Mouse (Mus musculus): Measurements from ENCODE around the gene 4430402I18Rik. TPM values are rescaled to one million over a fixed set of nuclear protein-coding genes. Genes with fewer than 3 reads are reported as not detected.

The 4430402I18Rik gene
- polyA plus RNA-seq, 1 experiment: 1.5 TPM

DNA sequence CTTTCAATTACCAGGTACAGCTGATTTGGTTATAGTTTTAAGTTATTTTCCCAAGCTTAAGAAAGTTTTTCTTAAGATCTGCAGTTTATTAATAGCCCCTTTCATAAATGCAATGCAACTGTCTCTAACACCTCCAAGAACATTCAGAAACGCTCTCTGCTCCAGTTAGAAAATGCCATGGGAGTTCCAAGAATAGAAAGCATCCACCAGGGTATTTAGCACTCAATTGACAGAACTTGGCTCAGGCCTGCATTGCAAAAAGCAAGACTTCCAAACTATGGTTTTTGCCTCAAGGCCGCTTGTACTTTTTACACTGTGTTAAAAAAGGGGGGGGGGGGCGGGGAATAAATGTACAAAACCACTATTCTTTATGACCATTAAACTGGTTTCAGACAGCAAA is 4.5 kb downstream of the 4430402I18Rik start:
- Histone ChIP-seq H3K27me3 (ENCODE audit: control insufficient read depth, insufficient read depth, low read length) (no peaks in the 10 kb centered on the region), H3K27ac (ENCODE audit: control insufficient read depth, insufficient read depth, low read length) (no peak overlapping the region), H3K4me3 (ENCODE audit: control insufficient read depth, insufficient read depth, low read length) (no peak overlapping the region), H3K36me3 (ENCODE audit: control insufficient read depth, insufficient read depth, low read length) (no peaks in the 10 kb centered on the region), H3K4me1 (replicated peaks; ENCODE audit: control insufficient read depth, insufficient read depth, low read length) (peaks cover 6% of the 10 kb centered on the region)
- DNase-seq: no peak
- TF ChIP-seq POLR2A (IDR thresholded peaks at IDR 0.05; ENCODE audit: control insufficient read depth, extremely low read depth, insufficient read depth, low read length, poor library complexity) (no peak), CTCF (IDR thresholded peaks at IDR 0.05; ENCODE audit: borderline replicate concordance, control insufficient read depth, extremely low read depth, insufficient read depth, low read length, poor library complexity) (no peak)
- 65% methylated on average over 3 of the region's 3 CpGs for WGBS

DNA sequence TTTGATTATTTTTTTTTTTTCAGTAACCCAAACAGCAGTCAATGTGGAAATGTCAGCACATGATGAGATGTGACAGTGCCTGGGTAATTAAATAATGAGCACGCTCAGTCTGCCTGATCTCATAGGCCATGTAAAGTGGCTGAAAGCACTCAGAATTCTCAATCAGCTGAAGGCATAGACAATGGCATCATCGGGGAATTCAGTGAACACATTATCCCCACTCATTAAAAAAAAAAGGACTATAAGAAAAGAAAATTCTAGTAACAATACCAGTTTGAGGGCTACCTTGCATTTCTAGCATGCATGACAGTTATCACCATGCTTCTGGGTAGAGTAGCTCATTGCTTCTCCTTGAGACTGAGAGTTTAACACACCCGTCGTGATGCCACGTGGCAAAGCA is 16.3 kb downstream of the 4430402I18Rik start:
- WGBS: 95% methylated on average over 5 of the region's 5 CpGs
- TF ChIP-seq POLR2A (IDR thresholded peaks at IDR 0.05; ENCODE audit: control insufficient read depth, extremely low read depth, insufficient read depth, low read length, poor library complexity) (no peak), CTCF (IDR thresholded peaks at IDR 0.05; ENCODE audit: borderline replicate concordance, control insufficient read depth, extremely low read depth, insufficient read depth, low read length, poor library complexity) (no peak)
- no peak overlapping the region for H3K4me3 ChIP-seq (ENCODE audit: control insufficient read depth, insufficient read depth, low read length)

DNA sequence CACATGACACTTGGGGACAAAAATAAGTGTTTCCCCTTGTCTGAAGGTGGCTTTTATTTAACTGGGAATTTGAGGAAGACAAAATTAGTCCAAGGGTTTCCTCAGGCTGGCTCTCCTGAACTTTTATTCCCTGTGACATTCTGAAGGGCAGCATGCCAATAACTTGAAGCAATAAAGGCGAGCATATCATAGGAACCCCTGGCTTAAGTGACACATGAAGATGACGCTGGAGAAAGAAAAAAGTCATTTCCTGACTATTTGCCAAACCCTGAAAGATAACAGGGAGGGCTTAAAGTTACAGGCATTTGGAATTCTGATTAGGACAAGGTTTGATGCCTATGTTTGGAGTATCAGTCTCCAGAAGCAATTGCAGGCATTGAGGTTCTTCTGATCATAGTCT is 20.3 kb downstream of the 4430402I18Rik start:
- H3K27me3 ChIP-seq (ENCODE audit: control insufficient read depth, insufficient read depth, low read length): no peaks in the 10 kb centered on the region
- H3K4me1 ChIP-seq (replicated peaks; ENCODE audit: control insufficient read depth, insufficient read depth, low read length): no peaks in the 10 kb centered on the region
- no peak overlapping the region for H3K4me3 ChIP-seq (ENCODE audit: control insufficient read depth, insufficient read depth, low read length)
- no peak overlapping the region for H3K27ac ChIP-seq (ENCODE audit: control insufficient read depth, insufficient read depth, low read length)
- WGBS: 70% methylated on average over 2 of the region's 2 CpGs
- no peak for DNase-seq
- no peaks in the 10 kb centered on the region for H3K36me3 ChIP-seq (ENCODE audit: control insufficient read depth, insufficient read depth, low read length)
- TF ChIP-seq CTCF (IDR thresholded peaks at IDR 0.05; ENCODE audit: borderline replicate concordance, control insufficient read depth, extremely low read depth, insufficient read depth, low read length, poor library complexity): no peak
- no peak for TF ChIP-seq POLR2A (IDR thresholded peaks at IDR 0.05; ENCODE audit: control insufficient read depth, extremely low read depth, insufficient read depth, low read length, poor library complexity)

More for the DNA sequence above, 16.3 kb downstream of the 4430402I18Rik start:
- Histone ChIP-seq H3K36me3 (ENCODE audit: control insufficient read depth, insufficient read depth, low read length) (no peaks in the 10 kb centered on the region), H3K27ac (ENCODE audit: control insufficient read depth, insufficient read depth, low read length) (no peak overlapping the region), H3K27me3 (ENCODE audit: control insufficient read depth, insufficient read depth, low read length) (no peaks in the 10 kb centered on the region), H3K4me1 (replicated peaks; ENCODE audit: control insufficient read depth, insufficient read depth, low read length) (no peaks in the 10 kb centered on the region)
- no peak for DNase-seq

DNA sequence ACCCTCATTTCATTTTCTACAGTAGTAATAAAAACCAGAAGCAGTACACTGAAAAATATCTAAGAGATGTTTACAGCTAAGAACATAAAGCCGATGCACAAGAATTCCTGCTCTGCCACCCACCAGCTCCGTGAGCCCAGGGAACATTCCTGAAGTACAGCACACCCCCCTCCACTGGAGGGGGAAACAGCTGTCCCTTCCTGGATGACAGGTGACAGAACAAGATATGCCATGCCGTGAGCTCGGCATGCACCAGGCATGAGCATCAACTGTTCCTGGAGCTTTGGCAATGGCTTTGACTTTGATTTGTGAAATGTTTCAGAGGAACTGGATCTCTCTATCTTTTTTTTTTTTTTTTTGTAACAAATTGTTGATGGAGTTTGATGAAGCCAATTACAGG is 20.8 kb downstream of the 4430402I18Rik start:
- Histone ChIP-seq H3K27ac (ENCODE audit: control insufficient read depth, insufficient read depth, low read length) (no peak overlapping the region), H3K27me3 (ENCODE audit: control insufficient read depth, insufficient read depth, low read length) (no peaks in the 10 kb centered on the region), H3K36me3 (ENCODE audit: control insufficient read depth, insufficient read depth, low read length) (no peaks in the 10 kb centered on the region), H3K4me3 (ENCODE audit: control insufficient read depth, insufficient read depth, low read length) (no peak overlapping the region), H3K4me1 (replicated peaks; ENCODE audit: control insufficient read depth, insufficient read depth, low read length) (no peaks in the 10 kb centered on the region)
- 68% methylated on average over 4 of the region's 4 CpGs for WGBS
- TF ChIP-seq CTCF (IDR thresholded peaks at IDR 0.05; ENCODE audit: borderline replicate concordance, control insufficient read depth, extremely low read depth, insufficient read depth, low read length, poor library complexity) (no peak), POLR2A (IDR thresholded peaks at IDR 0.05; ENCODE audit: control insufficient read depth, extremely low read depth, insufficient read depth, low read length, poor library complexity) (no peak)
- no peak for DNase-seq

DNA sequence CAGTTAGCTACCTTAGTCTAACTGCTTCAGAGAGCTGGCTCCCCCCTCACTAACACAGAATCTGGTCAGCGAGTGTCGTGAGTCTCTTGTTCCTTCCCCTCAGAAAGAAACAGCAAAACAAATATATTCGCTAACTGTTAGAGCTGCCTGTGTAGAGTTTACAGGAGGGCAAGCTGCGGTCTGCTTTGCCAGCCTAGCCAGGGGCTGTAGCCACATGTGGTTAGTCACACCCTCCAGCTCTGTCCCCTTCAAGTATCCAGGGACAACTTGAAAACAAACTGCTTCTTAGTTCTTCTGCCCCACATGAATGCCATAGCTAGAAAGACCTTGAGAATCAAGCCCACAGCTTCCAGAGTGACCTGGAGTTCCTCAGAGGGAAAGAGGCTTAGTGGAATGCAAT is 26.3 kb downstream of the 4430402I18Rik start:
- no peak for TF ChIP-seq CTCF (IDR thresholded peaks at IDR 0.05; ENCODE audit: borderline replicate concordance, control insufficient read depth, extremely low read depth, insufficient read depth, low read length, poor library complexity)
- TF ChIP-seq POLR2A (IDR thresholded peaks at IDR 0.05; ENCODE audit: control insufficient read depth, extremely low read depth, insufficient read depth, low read length, poor library complexity): no peak
- Histone ChIP-seq H3K27ac (ENCODE audit: control insufficient read depth, insufficient read depth, low read length) (no peak overlapping the region), H3K4me1 (replicated peaks; ENCODE audit: control insufficient read depth, insufficient read depth, low read length) (no peaks in the 10 kb centered on the region), H3K27me3 (ENCODE audit: control insufficient read depth, insufficient read depth, low read length) (no peaks in the 10 kb centered on the region), H3K36me3 (ENCODE audit: control insufficient read depth, insufficient read depth, low read length) (no peaks in the 10 kb centered on the region), H3K4me3 (ENCODE audit: control insufficient read depth, insufficient read depth, low read length) (no peak overlapping the region)
- 37% methylated on average over 4 of the region's 4 CpGs for WGBS
- no peak for DNase-seq

DNA sequence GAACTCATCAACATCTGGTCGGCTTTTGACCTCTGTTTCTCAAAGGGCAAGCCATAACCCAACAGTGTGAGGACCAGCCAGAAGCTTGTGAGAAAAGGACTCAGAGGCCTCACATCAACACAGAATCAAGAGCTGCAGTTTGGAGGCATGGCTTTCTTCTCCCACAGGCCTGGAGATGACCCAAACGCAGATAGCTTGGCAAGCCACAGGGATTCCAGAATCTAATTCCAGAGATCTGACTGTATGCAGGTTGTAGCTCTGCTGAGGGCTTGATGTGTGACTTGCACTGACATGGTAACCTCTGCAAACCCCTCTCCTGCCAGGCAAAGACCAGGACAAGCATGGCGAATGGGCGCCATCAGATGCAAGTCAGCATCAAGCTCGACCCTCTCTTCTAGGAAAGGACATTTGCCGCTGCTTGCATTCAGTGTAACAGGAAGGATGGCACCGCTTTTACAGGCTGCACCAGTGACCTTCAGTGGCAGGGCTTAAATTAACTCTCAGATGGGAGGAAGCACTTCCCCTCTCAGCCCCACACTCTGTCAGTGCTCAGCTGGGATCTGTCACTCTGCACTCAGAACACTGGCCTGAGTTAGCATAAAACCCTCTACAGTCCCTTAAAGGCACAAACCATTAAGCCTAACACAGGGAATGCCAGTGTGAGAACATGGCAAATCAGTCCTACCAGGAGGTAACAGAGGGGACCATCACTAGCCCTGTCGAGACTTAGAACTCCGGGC is 27.3 kb downstream of the 4430402I18Rik start:
- WGBS: 52% methylated on average over 9 of the region's 9 CpGs
- no peak overlapping the region for H3K27ac ChIP-seq (ENCODE audit: control insufficient read depth, insufficient read depth, low read length)
- no peaks in the 10 kb centered on the region for H3K4me1 ChIP-seq (replicated peaks; ENCODE audit: control insufficient read depth, insufficient read depth, low read length)
- no peaks in the 10 kb centered on the region for H3K36me3 ChIP-seq (ENCODE audit: control insufficient read depth, insufficient read depth, low read length)
- no peak for DNase-seq
- TF ChIP-seq POLR2A (IDR thresholded peaks at IDR 0.05; ENCODE audit: control insufficient read depth, extremely low read depth, insufficient read depth, low read length, poor library complexity) (no peak), CTCF (IDR thresholded peaks at IDR 0.05; ENCODE audit: borderline replicate concordance, control insufficient read depth, extremely low read depth, insufficient read depth, low read length, poor library complexity) (no peak)
- H3K27me3 ChIP-seq (ENCODE audit: control insufficient read depth, insufficient read depth, low read length): no peaks in the 10 kb centered on the region
- no peak overlapping the region for H3K4me3 ChIP-seq (ENCODE audit: control insufficient read depth, insufficient read depth, low read length)

Data from thymus, adult 2 months (tissue).